In the genomic region with DNA sequence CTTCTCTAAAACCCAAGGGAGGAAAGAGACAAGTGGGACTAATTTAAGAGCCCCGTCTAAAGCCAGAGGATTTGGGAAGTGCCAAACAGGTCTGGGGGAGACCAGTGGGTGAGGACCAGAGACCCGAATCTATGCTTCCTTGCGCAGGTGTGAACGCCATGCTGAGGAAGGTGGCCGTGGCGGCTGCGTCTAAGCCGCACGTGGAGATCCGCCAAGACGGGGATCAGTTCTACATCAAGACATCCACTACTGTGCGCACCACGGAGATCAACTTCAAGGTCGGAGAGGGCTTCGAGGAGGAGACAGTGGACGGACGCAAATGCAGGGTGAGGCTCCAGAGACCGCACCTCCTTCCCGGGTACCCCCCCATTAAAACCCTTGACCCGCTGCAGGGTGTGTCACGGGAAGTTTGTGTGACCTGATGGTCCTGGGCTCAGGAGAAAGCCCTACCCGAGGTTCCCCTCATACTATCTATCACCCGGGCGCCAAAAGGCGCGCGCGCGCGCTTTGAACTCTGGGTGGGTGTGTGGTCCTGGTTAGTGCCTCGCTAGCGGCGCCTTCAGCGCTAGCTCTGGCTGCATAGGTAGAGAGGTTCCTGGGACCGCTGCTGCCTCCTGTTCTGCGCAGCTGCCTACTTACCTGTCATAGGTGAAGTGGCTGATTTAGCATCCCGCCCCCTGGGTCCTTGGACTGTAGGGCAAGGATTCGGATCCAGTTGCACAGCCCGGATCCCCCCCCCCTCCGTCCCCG, we compare ENCODE assay signal across 8 mouse cellular contexts. TPM values are rescaled to one million over a fixed set of nuclear protein-coding genes. Genes with fewer than 3 reads are reported as not detected.
DNase-seq lines count a peak whose midpoint lies in the region; ATAC-seq and TF ChIP-seq lines count a peak whose summit lies in the region.

No protein-coding gene starts in this region.

- DNase-seq in liver, embryonic 11.5 days (ENCODE audit: low spot score), result no peak
- no peak for DNase-seq in liver
- DNase-seq in embryonic facial prominence, embryonic 14.5 days (ENCODE audit: low spot score), result no peak
- no peak for DNase-seq in adrenal gland, postnatal 10 days
- DNase-seq in cerebellum, adult 18-20 months, result no peak
- DNase-seq in adrenal gland, postnatal 14 days, result no peak

- no peak for ATAC-seq in liver, embryonic 11.5 days (replicated peaks; ENCODE audit: low FRiP score)
- peak; percentile 24; the same call in 1 of the 2 replicates for ATAC-seq in embryonic facial prominence, embryonic 14.5 days (ENCODE audit: low read depth)
- peak; percentile 40; the same call in 1 of the 2 replicates for ATAC-seq in limb, embryonic 12.5 days (ENCODE audit: insufficient number of reproducible peaks, insufficient read depth, low FRiP score, low TSS enrichment, low read depth)

- no peaks in the 10 kb centered on the region for H3K9me3 ChIP-seq in liver, embryonic 11.5 days (ENCODE audit: control insufficient read depth, low read length)
- H3K9me3 ChIP-seq in embryonic facial prominence, embryonic 14.5 days (ENCODE audit: control insufficient read depth, low read length), result no peaks in the 10 kb centered on the region
- H3K9me3 ChIP-seq in limb, embryonic 12.5 days, result no peaks in the 10 kb centered on the region

- no peak for TF ChIP-seq CTCF in small intestine, adult 2 months (IDR thresholded peaks at IDR 0.05; ENCODE audit: extremely low read depth, insufficient read length, insufficient replicate concordance, low read depth, low read length)

- TF ChIP-seq POLR2A in small intestine, adult 2 months (IDR thresholded peaks at IDR 0.05; ENCODE audit: low read depth, low read length), result no peak

- WGBS in liver, embryonic 11.5 days, result 2% methylated on average over 41 of the region's 41 CpGs
- 1% methylated on average over 37 of the region's 41 CpGs for WGBS in embryonic facial prominence, embryonic 14.5 days
- under 1% methylated on average over 41 of the region's 41 CpGs for WGBS in limb, embryonic 12.5 days
- 1% methylated on average over 41 of the region's 41 CpGs for WGBS in small intestine, adult 2 months

- H3K4me2 ChIP-seq in liver, embryonic 11.5 days, result peak overlapping the region; percentile 65
- H3K4me2 ChIP-seq in embryonic facial prominence, embryonic 14.5 days (ENCODE audit: low read depth, low read length), result peak overlapping the region; percentile 85
- peak overlapping the region; percentile 92 for H3K4me2 ChIP-seq in limb, embryonic 12.5 days

- H3K9ac ChIP-seq in liver, embryonic 11.5 days (ENCODE audit: low read depth, low read length), result no peak overlapping the region
- H3K9ac ChIP-seq in embryonic facial prominence, embryonic 14.5 days (ENCODE audit: low read depth, low read length), result peak overlapping the region; percentile 66
- peak overlapping the region; percentile 63 for H3K9ac ChIP-seq in limb, embryonic 12.5 days (replicated peaks)

- H3K36me3 ChIP-seq in liver, embryonic 11.5 days (ENCODE audit: control insufficient read depth, insufficient read depth, low read length), result no peaks in the 10 kb centered on the region
- H3K36me3 ChIP-seq in embryonic facial prominence, embryonic 14.5 days (ENCODE audit: control insufficient read depth, insufficient read depth, low read length), result peaks cover 4% of the 10 kb centered on the region; the same call in 1 of the 2 replicates
- no peaks in the 10 kb centered on the region for H3K36me3 ChIP-seq in limb, embryonic 12.5 days
- H3K36me3 ChIP-seq in small intestine, adult 2 months (ENCODE audit: control insufficient read depth, insufficient read depth, low read length), result no peaks in the 10 kb centered on the region

- H3K27me3 ChIP-seq in liver, embryonic 11.5 days (replicated peaks; ENCODE audit: control insufficient read depth, insufficient read depth, low read length), result peaks cover 81% of the 10 kb centered on the region
- H3K27me3 ChIP-seq in embryonic facial prominence, embryonic 14.5 days (replicated peaks; ENCODE audit: control insufficient read depth, insufficient read depth, low read length), result peaks cover 21% of the 10 kb centered on the region; the same call in 1 of the 2 replicates
- H3K27me3 ChIP-seq in limb, embryonic 12.5 days, result peaks cover 51% of the 10 kb centered on the region
- peaks cover 47% of the 10 kb centered on the region for H3K27me3 ChIP-seq in small intestine, adult 2 months (ENCODE audit: control insufficient read depth, insufficient read depth, low read length)

- peak overlapping the region; percentile 40 for H3K4me3 ChIP-seq in liver, embryonic 11.5 days (ENCODE audit: low read depth, low read length)
- H3K4me3 ChIP-seq in embryonic facial prominence, embryonic 14.5 days (ENCODE audit: low read depth, low read length), result peak overlapping the region; percentile 51
- H3K4me3 ChIP-seq in limb, embryonic 12.5 days (replicated peaks), result peak overlapping the region; percentile 54
- peak overlapping the region; percentile 16; the same call in 1 of the 2 replicates for H3K4me3 ChIP-seq in small intestine, adult 2 months (ENCODE audit: low read depth, low read length)

- no peak overlapping the region for H3K27ac ChIP-seq in liver, embryonic 11.5 days (ENCODE audit: low read depth, low read length)
- H3K27ac ChIP-seq in embryonic facial prominence, embryonic 14.5 days (replicated peaks; ENCODE audit: low read depth, low read length), result no peak overlapping the region
- H3K27ac ChIP-seq in limb, embryonic 12.5 days, result no peak overlapping the region
- H3K27ac ChIP-seq in small intestine, adult 2 months (ENCODE audit: insufficient read depth, low read depth, low read length), result no peak overlapping the region

- peaks cover 4% of the 10 kb centered on the region; the same call in 1 of the 2 replicates for H3K4me1 ChIP-seq in liver, embryonic 11.5 days (replicated peaks; ENCODE audit: control insufficient read depth, insufficient read depth, low read length)
- peaks cover 15% of the 10 kb centered on the region for H3K4me1 ChIP-seq in embryonic facial prominence, embryonic 14.5 days (ENCODE audit: control insufficient read depth, insufficient read depth, low read length)
- peaks cover 39% of the 10 kb centered on the region for H3K4me1 ChIP-seq in limb, embryonic 12.5 days (replicated peaks)
- peaks cover 3% of the 10 kb centered on the region; the same call in 1 of the 2 replicates for H3K4me1 ChIP-seq in small intestine, adult 2 months (ENCODE audit: control insufficient read depth, insufficient read depth, insufficient read length, low read length)

RNA-seq across cellular contexts. Expression of a gene that starts 1.0 kb away (rescaled TPM):
- polyA plus RNA-seq in liver, embryonic 11.5 days (2014; fragmentation: Nextera tagmentation; extraction: Ambion mirVana), result 37.0 and 40.0 TPM in 2 replicates
- 389 and 501 TPM in 2 replicates for polyA plus RNA-seq in embryonic facial prominence, embryonic 14.5 days (2014; fragmentation: Nextera tagmentation; extraction: Ambion mirVana)
- polyA plus RNA-seq in limb, embryonic 12.5 days (2016; fragmentation: Nextera tagmentation; extraction: Ambion mirVana), result 302 and 358 TPM in 2 replicates
- polyA plus RNA-seq in small intestine, adult 2 months (2012; rRNA removed), result 0.86 and 3.2 TPM in 2 replicates
- total RNA-seq in adrenal gland, postnatal 10 days (2021), result 1 to 10 TPM; 3.9 to 5.9 TPM
- total RNA-seq in adrenal gland, postnatal 14 days (2021), result 6.5 and 8.2 TPM in 2 replicates

RNA-seq across cellular contexts. Expression of a gene that starts 31.2 kb away (rescaled TPM):
- 198 and 203 TPM in 2 replicates for polyA plus RNA-seq in liver, embryonic 11.5 days (2014; fragmentation: Nextera tagmentation; extraction: Ambion mirVana)
- polyA plus RNA-seq in embryonic facial prominence, embryonic 14.5 days (2014; fragmentation: Nextera tagmentation; extraction: Ambion mirVana), result 143 and 154 TPM in 2 replicates
- polyA plus RNA-seq in limb, embryonic 12.5 days (2016; fragmentation: Nextera tagmentation; extraction: Ambion mirVana), result 155 and 166 TPM in 2 replicates
- 7.8 and 11.9 TPM in 2 replicates for polyA plus RNA-seq in small intestine, adult 2 months (2012; rRNA removed)
- 10 to 100 TPM; 74.9 to 78.8 TPM for total RNA-seq in adrenal gland, postnatal 10 days (2021)
- 71.9 and 72.6 TPM in 2 replicates for total RNA-seq in adrenal gland, postnatal 14 days (2021)

Comparison
In these comparisons a context has a peak if more than half of its experiments do, and no peak if none do; other contexts are left out.
1. RNA of a gene that starts 31.2 kb away (polyA plus RNA-seq): 198 to 203 TPM in liver, embryonic 11.5 days, 155 to 166 TPM in limb, embryonic 12.5 days and 143 to 154 TPM in embryonic facial prominence, embryonic 14.5 days; 7.8 to 11.9 TPM in small intestine, adult 2 months; every median in the first group is over 10 times any median in the second.
2. Peak in every context shown above with its lines, with median percentiles within 50 percentile points of each other: H3K4me2 ChIP-seq and H3K4me3 ChIP-seq.